Mouse (Mus musculus) brain, embryonic 14.5 days (tissue): ENCODE results near the gene BC030499.

ENCODE experiments used
- CTCF ChIP-seq: fragments of 200-500 bp; IDR thresholded peaks from 2 replicates; pipeline ENCODE4 v1.5.1; 2012; ENCODE audit warnings: inconsistent platforms, mild to moderate bottlenecking, moderate library complexity, borderline replicate concordance; ENCODE audit not compliant: insufficient read depth, insufficient read length; ENCODE audit errors: extremely low read depth
- POLR2A ChIP-seq: fragments of 200-500 bp; IDR thresholded peaks from 2 replicates; pipeline ENCODE4 v1.6.1; 2012; ENCODE audit warnings: mild to moderate bottlenecking, inconsistent platforms, borderline replicate concordance; ENCODE audit not compliant: poor library complexity, insufficient read depth, insufficient read length, severe bottlenecking; ENCODE audit errors: extremely low read depth

DNA sequence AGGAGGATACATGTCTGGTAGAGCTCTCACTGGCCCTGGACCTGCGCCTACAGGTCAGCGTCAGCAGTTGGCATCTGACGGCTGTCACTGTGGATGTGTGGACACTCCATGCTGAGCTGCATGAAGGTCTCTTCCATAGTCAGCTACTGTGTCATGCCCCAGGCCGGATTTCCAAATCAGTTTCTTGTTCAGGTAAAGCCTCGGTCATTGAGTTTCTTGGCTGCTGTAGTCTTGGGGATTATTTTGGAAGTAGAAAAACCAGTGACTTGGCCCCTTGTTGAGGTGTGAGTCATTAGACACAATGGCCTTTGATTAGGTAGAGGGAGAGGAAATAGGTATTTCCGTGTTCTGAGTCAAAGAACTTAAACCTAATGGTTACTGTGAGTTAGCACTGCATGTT is 25.1 kb upstream of the BC030499 start:
- TF ChIP-seq POLR2A: no peak
- no peak for TF ChIP-seq CTCF
